Mouse (Mus musculus) kidney, adult 2 months (tissue): ENCODE measurements at regions not wholly inside any gene's neighbourhood (a gene's known extent, or its start where the extent isn't known, plus 50 kb on each side); places are given as distances from the start of the nearest gene placed in this dataset.

Experiments
- CTCF ChIP-seq: fragments of 200-500 bp; conservative IDR thresholded peaks from 2 replicates; pipeline ENCODE4 v1.5.1; 2011; ENCODE audit warnings: low read depth, mild to moderate bottlenecking, control low read depth, low read length, moderate library complexity, mixed read lengths; ENCODE audit not compliant: insufficient read depth, insufficient read length
- POLR2A ChIP-seq: fragments of 200-500 bp; IDR thresholded peaks from one replicate; pipeline ENCODE4 v1.6.1; 2011; ENCODE audit warnings: low read depth, low read length, control low read depth

GRCm38 (mm10) chr10:111665834-111666233, 159.7 kb downstream of the Phlda1 start:
- TF ChIP-seq CTCF: no peak
- no peak for TF ChIP-seq POLR2A
